Mouse (Mus musculus) T-helper 17 cell (primary cell): ENCODE results near the gene Fuca2.
"Not testable (repeated sequence)": the region's sequence is repeated elsewhere in the genome, so short reads cannot be mapped to it uniquely, and the experiment has no call there.

Source experiments
- in situ Hi-C, 2 experiments: fragments of 300-600 bp; cut with MboI, MseI; formaldehyde crosslinking; loops; 1 replicate in 1 of 2; 2 replicates in 1 of 2; pipeline ENCODE4 v1.15.1; 2025; ENCODE audit warnings: high pct_unique_total_duplicates in 2 of 2

The Fuca2 gene

DNA sequence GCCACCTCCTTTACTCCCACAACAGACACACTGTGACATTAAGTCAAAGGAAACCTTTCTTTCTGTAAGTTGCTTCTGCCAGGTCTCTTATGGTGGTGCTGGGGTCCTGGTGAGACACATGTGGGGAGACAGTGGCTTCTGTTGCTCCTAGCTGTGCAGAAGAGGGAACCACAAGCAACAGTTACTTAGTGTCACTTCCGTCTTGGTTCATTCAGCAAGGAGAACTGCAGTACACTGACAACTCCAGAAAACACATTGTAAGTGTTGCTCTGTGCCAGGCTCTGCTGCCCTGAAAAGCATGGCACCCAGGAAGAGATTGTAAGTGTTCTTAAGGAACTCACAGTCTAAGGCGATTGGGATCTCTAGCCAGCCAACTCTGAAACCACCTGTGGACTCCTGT lies at the start of gene Fuca2:
TSS of gene Fuca2 (plus strand) at position 210 of the 400 bp plus-strand sequence.
- in situ Hi-C loops = no loop called here

DNA sequence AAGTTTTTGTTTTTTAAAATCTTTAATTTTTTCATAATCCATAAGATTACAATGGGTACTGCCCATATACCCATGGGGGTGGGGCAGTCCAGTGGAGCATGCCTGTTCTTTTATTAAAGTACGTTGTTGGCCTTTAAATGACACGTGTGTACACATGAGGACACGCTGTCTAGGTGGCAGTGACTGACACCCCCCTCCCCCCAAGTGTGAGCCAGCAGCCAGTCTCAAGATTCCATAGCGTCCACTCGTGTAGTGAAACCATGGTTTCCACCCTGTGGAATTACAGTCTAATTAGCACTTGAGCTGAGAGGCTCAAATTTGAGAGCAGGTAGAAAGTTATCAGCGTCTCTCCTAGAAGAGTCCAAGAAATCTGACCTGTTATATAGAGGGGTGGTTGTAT lies 47.7 kb upstream of the Fuca2 start:
- in situ Hi-C loops = no loop called here

DNA sequence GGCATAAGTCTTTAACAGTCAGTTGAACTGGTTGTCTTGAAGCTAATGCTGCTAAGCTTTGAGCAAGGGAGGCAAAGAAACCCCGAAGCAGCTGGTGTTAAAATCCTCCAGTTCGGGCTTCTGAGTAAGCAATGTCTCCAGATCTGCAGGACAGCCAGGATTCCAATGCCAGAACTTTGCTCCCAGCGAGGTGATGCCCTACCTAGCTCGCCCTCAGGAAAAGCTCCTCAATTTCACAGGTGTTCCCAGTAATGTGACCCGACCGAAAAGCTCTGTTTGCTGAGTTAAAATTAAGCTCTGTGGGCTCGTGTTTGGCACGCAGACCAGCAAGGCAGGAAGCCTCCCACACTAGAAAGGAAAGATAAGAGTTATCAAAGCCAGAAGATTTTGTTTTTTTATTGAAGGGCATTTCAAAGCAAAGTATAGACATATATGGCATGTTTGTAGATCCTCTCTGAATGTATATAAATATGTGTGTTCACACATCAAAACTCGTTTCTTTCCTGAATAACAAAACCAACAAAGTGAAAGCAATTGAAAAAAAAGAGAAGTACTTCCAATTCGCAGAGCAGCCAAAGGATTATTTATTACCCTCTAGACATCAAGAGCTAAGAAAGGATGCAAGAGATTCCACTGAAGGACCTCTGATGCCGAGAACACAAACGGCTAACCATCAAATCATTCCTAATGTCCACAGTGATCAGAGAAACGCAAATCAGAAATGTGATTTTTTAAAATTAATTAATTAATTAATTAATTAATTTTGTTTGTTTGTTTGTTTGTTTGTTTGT lies 45.9 kb upstream of the Fuca2 start:
- in situ Hi-C loops = no loop called here

DNA sequence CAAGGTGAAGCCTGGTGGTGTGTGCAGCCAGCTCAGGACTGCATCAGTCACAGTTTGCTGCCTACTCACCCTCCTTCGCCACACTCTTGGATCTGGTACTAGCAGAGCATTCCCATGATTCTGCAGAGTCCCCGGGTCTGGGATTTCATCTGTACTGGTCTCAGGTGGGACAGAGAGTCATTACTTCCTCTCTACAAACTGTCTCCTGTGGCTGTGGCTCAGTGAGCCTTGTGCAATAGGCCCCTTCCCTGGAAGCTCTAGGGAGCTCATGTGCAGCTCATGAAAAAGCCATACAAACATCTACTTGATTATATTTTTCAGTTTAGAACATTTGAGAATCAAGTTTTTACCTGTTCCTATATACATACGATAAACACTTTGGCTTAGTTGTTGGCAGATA lies 35.0 kb upstream of the Fuca2 start:
- in situ Hi-C loops = not testable (repeated sequence)

DNA sequence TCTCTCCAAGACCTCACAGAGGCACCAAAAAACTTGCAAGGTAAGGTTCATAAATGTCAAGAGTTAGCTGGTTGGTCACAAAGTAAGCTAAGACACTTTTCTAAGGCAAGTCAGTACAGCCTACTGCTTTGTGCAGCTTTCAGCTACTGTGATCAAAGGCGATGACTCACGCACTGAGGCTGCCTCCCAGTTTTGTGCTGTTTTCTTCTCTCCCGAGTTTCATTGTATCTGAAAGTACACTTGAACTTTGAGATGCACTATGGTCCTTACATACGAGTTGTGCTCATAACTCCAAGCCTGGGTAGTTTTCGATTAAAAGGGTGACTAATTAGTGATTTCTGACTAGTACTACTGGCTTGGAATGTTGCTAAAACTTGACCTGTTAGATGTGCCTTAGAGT lies 32.4 kb upstream of the Fuca2 start:
- in situ Hi-C loops = loop anchor here in 1 of 2 experiments (5.0 kb wide), 1 partner anchor 405 kb away; no protein-coding TSS in a partner anchor

GRCm38 (mm10) chr10:13468025-13468529 lies 31.3 kb upstream of the Fuca2 start:
- in situ Hi-C loops = loop anchor here in 1 of 2 experiments (5.0 kb wide), 1 partner anchor 404 kb away; no protein-coding TSS in a partner anchor

DNA sequence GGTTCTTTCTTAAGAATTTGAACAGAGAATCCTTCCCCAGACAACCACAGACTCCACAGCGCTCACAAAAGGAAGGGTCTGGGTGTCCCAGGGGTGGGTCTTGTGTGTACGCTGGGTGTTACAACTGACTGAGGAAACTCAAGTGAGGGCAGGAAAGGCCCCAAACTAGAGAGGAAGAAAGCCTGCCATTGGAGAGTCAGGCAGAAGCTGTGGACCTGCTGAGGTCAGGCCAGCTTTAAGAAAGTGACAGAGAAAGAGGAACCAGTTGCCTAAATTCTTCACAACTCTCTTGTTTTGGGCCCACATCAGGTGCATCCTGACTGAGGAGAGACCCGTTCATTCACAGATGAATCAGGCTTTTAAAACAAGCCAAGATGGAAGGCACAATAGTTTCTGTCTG lies 29.1 kb upstream of the Fuca2 start:
- in situ Hi-C loops = no loop called here

DNA sequence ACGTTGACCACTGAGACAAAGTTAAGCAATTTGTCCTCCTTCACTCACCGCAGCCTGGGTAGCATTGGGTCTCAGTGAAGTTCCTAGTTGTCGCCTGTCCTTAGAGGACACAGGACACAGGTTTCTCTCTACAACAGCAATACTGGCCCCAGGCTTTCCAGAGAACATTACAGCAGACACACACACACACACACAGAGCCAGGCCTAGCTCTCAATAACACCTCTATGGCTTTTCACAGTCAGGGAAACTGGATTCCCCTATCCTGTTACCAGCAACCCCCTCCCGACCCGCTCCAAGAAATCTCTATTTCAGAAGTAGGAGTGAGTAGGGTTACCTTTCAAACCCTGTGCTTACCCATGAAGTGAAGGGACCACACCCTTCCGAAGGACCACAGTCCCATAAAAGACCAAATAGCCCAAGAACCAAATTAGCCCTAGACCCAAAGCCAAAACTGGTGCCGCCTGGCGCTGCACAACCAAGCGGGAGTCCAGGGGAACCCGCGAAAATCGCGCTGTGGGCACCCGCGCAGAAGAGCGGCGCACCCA lies 26.0 kb upstream of the Fuca2 start:
- in situ Hi-C loops = no loop called here

DNA sequence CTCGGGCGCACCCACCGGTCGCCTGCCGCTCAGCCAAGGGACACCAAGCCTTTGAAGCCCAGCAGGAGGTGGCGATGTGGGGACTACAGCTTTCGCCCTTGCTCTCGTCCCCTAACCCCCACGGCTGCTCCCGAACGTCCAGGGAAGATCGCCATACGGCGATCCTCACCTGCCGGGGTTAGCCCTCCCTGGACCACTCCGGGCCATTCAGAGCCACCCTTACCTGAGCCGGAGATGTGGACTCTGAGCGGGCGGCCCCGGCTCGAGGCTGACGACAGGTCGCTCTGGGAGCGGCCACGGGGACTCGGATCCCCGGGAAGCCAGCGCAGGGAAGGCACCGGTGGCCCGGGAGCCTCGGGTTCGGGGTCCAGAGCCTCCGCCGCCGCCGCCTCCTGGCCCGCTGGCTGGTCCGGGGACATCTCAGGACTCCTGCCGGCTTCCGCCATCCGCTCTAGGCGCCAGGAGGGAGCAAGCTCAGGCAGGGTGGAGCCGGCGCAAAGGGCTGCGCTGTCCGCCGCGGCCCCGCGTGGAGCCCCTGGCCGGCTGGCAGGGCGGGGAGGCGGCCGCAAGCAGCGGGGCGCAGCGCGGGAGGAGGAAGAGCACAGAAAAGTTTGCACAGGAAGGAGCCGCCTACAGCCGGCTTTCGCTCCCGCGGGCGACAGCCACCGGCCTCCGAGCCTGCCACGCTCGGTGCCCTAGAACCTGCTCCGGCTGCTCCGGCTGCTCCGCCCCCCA lies 25.3 kb upstream of the Fuca2 start, which contains the start of gene Phactr2:
TSS of gene Phactr2 (minus strand) at position 580 of the 735 bp plus-strand sequence.
- in situ Hi-C loops = no loop called here

GRCm38 (mm10) chr10:13474568-13474955 lies 24.8 kb upstream of the Fuca2 start:
- in situ Hi-C loops = no loop called here

- in situ Hi-C loops = loop anchor here in 1 of 2 experiments (5.0 kb wide), 1 partner anchor 38 kb away; no protein-coding TSS in a partner anchor
These were observed 24.2 kb upstream of the Fuca2 start for GRCm38 (mm10) chr10:13475121-13475520.

- in situ Hi-C loops = loop anchor here in 1 of 2 experiments (5.0 kb wide), 1 partner anchor 42 kb away; no protein-coding TSS in a partner anchor
These were observed 20.0 kb upstream of the Fuca2 start for GRCm38 (mm10) chr10:13479341-13479740.

DNA sequence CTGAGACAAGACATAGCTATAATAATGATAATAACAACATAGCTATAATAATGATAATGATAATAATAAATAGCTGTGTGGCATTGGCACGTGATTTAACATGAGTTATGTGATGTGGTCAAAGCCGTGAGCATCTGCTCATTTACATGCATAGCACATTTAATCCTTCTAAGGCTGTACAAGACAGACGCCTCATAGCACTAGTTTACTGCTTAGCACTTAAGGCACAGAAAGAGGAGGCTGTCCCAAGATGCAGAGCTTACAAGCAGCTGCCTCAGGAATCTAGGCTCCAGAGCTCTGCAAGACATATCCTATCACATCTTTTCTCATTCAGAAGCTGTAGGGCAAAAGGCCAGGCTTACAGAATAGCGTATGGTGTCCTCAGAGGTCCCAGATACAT lies 13.4 kb upstream of the Fuca2 start:
- in situ Hi-C loops = no loop called here

GRCm38 (mm10) chr10:13489671-13490070 lies 9.7 kb upstream of the Fuca2 start:
- in situ Hi-C loops = no loop called here

- in situ Hi-C loops = no loop called here
These were observed 5.2 kb upstream of the Fuca2 start for GRCm38 (mm10) chr10:13493978-13494686.

- in situ Hi-C loops = no loop called here
These were observed 3.0 kb upstream of the Fuca2 start for GRCm38 (mm10) chr10:13496315-13496714.

DNA sequence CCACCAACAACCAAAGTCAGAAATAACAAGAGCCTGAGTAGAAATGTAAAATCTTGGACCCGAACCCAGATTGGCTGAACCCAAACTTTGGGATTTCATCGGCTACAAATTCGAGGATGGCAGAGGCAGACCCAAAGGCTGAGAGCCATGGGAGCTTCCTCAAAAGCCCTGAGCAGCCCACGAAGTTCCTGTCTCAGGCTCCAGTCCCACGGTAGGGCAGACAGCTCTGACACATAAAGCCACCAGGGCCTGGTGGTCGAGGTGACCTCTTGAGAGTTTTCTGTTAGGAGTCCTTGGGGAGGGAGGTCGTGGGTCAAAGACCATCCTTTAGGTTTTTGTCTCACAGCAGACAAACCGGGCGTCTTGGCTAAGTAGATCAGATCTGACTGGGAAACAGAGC lies 1.1 kb downstream of the Fuca2 start:
- in situ Hi-C loops = no loop called here

- in situ Hi-C loops = no loop called here
These were observed 1.7 kb downstream of the Fuca2 start for GRCm38 (mm10) chr10:13500938-13501496.

DNA sequence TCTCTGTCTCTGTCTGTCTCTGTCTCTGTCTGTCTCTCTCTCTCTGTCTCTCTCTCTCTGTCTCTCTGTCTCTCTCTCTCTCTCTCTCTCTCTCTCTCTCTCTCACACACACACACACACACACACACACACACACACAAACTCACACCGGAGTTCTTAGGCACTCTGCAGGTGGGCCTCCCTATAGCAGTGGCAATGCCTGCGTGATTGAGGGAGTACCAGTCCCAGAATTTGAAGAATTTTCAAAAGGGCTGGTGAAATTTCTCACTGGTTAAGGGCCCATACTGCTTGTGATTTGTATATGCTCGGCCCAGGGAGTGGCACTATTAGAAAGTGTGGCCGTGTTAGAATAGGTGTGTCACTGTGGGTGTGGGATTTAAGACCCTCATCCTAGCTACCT lies 2.2 kb downstream of the Fuca2 start:
- in situ Hi-C loops = not testable (repeated sequence)

- in situ Hi-C loops = no loop called here
These were observed 3.0 kb downstream of the Fuca2 start for GRCm38 (mm10) chr10:13502371-13502770.

DNA sequence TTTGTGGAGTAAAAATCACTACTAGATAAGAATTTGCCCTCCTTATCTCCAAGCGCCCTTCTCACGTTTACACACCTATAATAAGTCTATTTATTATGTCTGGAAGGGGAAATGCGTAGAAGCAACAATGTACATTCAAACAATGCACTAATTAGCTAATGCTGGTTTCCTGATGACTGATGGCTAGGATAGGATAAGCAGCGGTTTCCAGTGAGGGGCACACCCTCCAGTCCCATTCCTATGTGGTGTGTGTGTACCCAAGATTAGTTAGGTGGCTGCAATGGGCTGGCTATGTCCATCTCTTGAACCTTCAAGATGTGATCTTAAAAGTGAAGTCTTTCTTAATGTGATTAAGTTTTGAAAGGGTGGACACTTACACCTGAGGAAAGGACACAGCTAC lies 22.5 kb downstream of the Fuca2 start:
- in situ Hi-C loops = no loop called here
